Comparison of ENCODE assay signal across 19 mouse cellular contexts in the genomic region with DNA sequence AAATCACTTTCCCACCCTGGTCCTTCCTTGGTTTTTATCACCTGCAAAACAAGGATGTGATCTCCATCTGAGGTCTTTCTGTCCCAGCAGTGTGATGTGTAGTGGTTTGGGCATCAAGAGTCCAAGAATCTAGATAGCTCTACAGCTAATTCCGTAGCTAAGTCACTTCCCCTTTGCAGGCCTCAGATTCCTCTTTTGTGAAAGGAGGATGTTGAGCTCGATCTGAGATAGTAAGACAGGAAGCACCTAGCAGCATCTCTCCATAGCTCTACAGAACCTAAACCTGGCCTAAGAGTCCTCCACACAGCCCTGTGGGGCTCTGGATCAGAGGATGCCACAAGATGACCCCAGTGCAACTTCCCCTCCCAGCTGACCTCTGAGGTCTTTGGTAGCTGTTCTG. TPM values are rescaled to one million over a fixed set of nuclear protein-coding genes. Genes with fewer than 3 reads are reported as not detected.
DNase-seq lines count a peak whose midpoint lies in the region; ATAC-seq lines count a peak whose summit lies in the region.
"Had no signal": no experiment of that assay in that cellular context is flagged by ENCODE, and none has a peak within 500 bp of the region (broad histone marks: within the 10 kb centered on the region; RNA-seq: fewer than 3 reads in every experiment).

No protein-coding gene starts in this region.

- DNase-seq in liver, embryonic 11.5 days (ENCODE audit: low spot score) = no peak
- DNase-seq in CD4-positive helper T cell, adult 2 months (ENCODE audit: low read depth, low spot score) = peak; percentile 63
- peak; percentile 65 for DNase-seq in naive thymus-derived CD4-positive, alpha-beta T cell, adult 2 months (ENCODE audit: low read depth)
- no peak for DNase-seq in urinary bladder, adult 18-20 months (ENCODE audit: low spot score in 2 of 2)
- no peak for DNase-seq in ovary, adult 18-20 months (ENCODE audit: low spot score)
- DNase-seq: cerebellum, postnatal 36 days; gastrocnemius, postnatal 36 days; heart, postnatal 4 days; kidney, adult 11 months; kidney, postnatal 14 days; liver, postnatal 0 days; lung, postnatal 4 days had no signal

- H3K9me3 ChIP-seq in liver, embryonic 12.5 days (replicated peaks) = no peaks in the 10 kb centered on the region
- H3K9me3 ChIP-seq in liver, embryonic 11.5 days (ENCODE audit: control insufficient read depth, low read length) = no peaks in the 10 kb centered on the region
- H3K9me3 ChIP-seq in intestine, embryonic 16.5 days (ENCODE audit: control insufficient read depth, low read length) = no peaks in the 10 kb centered on the region
- H3K9me3 ChIP-seq: embryonic facial prominence, embryonic 12.5 days; heart, embryonic 12.5 days; limb, embryonic 13.5 days; midbrain, embryonic 13.5 days had no signal

- 17% methylated on average over 2 of the region's 2 CpGs for WGBS in liver, embryonic 12.5 days (ENCODE audit: insufficient replicate concordance)
- WGBS in liver, embryonic 11.5 days = 47% methylated on average over 2 of the region's 2 CpGs
- 79% methylated on average over 2 of the region's 2 CpGs for WGBS in intestine, embryonic 16.5 days

- no peaks in the 10 kb centered on the region for H3K27me3 ChIP-seq in liver, embryonic 12.5 days (replicated peaks)
- H3K27me3 ChIP-seq in liver, embryonic 11.5 days (replicated peaks; ENCODE audit: control insufficient read depth, insufficient read depth, low read length) = no peaks in the 10 kb centered on the region
- no peaks in the 10 kb centered on the region for H3K27me3 ChIP-seq in intestine, embryonic 16.5 days (replicated peaks; ENCODE audit: control insufficient read depth, insufficient read depth, low read length)
- H3K27me3 ChIP-seq: embryonic facial prominence, embryonic 12.5 days; heart, embryonic 12.5 days; limb, embryonic 13.5 days had no signal

- H3K36me3 ChIP-seq in liver, embryonic 12.5 days = no peaks in the 10 kb centered on the region
- H3K36me3 ChIP-seq in liver, embryonic 11.5 days (ENCODE audit: control insufficient read depth, insufficient read depth, low read length) = no peaks in the 10 kb centered on the region
- no peaks in the 10 kb centered on the region for H3K36me3 ChIP-seq in intestine, embryonic 16.5 days (ENCODE audit: control insufficient read depth, insufficient read depth, low read length)
- H3K36me3 ChIP-seq: embryonic facial prominence, embryonic 12.5 days; limb, embryonic 13.5 days; midbrain, embryonic 13.5 days had no signal

- no peak overlapping the region for H3K27ac ChIP-seq in liver, embryonic 12.5 days
- no peak overlapping the region for H3K27ac ChIP-seq in liver, embryonic 11.5 days (ENCODE audit: low read depth, low read length)
- H3K27ac ChIP-seq in intestine, embryonic 16.5 days (ENCODE audit: low read length) = no peak overlapping the region
- H3K27ac ChIP-seq: embryonic facial prominence, embryonic 12.5 days; limb, embryonic 13.5 days; midbrain, embryonic 13.5 days had no signal

- no peaks in the 10 kb centered on the region for H3K4me1 ChIP-seq in liver, embryonic 12.5 days
- no peaks in the 10 kb centered on the region for H3K4me1 ChIP-seq in liver, embryonic 11.5 days (replicated peaks; ENCODE audit: control insufficient read depth, insufficient read depth, low read length)
- 0 out of 2 replicates have a peak, but pooled peaks cover 2% of the 10 kb centered on the region for H3K4me1 ChIP-seq in intestine, embryonic 16.5 days (ENCODE audit: control insufficient read depth, insufficient read depth, low read length)
- H3K4me1 ChIP-seq: embryonic facial prominence, embryonic 12.5 days had no signal

- H3K4me2 ChIP-seq in liver, embryonic 12.5 days = no peak overlapping the region
- no peak overlapping the region for H3K4me2 ChIP-seq in liver, embryonic 11.5 days
- H3K4me2 ChIP-seq in intestine, embryonic 16.5 days (ENCODE audit: low read depth, low read length) = no peak overlapping the region
- H3K4me2 ChIP-seq: embryonic facial prominence, embryonic 12.5 days; heart, embryonic 12.5 days; limb, embryonic 13.5 days; midbrain, embryonic 13.5 days had no signal

- no peak overlapping the region for H3K4me3 ChIP-seq in liver, embryonic 12.5 days
- no peak overlapping the region for H3K4me3 ChIP-seq in liver, embryonic 11.5 days (ENCODE audit: low read depth, low read length)
- H3K4me3 ChIP-seq in intestine, embryonic 16.5 days (ENCODE audit: low read length) = no peak overlapping the region
- H3K4me3 ChIP-seq: embryonic facial prominence, embryonic 12.5 days; heart, embryonic 12.5 days; limb, embryonic 13.5 days; midbrain, embryonic 13.5 days had no signal

- no peak overlapping the region for H3K9ac ChIP-seq in liver, embryonic 12.5 days
- H3K9ac ChIP-seq in liver, embryonic 11.5 days (ENCODE audit: low read depth, low read length) = no peak overlapping the region
- H3K9ac ChIP-seq in intestine, embryonic 16.5 days (ENCODE audit: low read depth, low read length) = no peak overlapping the region
- H3K9ac ChIP-seq: embryonic facial prominence, embryonic 12.5 days; limb, embryonic 13.5 days; liver, postnatal 0 days; midbrain, embryonic 13.5 days had no signal

- peak; percentile 31; the same call in 1 of the 2 replicates for ATAC-seq in liver, embryonic 12.5 days
- ATAC-seq in liver, embryonic 11.5 days (replicated peaks; ENCODE audit: low FRiP score) = no peak
- ATAC-seq in common myeloid progenitor, adult 5-6 weeks (replicated peaks; ENCODE audit: low read depth, poor library complexity, severe bottlenecking) = peak; percentile 93
- no peak for ATAC-seq in intestine, embryonic 16.5 days
- ATAC-seq: liver, postnatal 0 days; midbrain, embryonic 13.5 days had no signal

RNA-seq across cellular contexts. Expression of gene Fam181a, which starts 22.1 kb away (rescaled TPM):
- not detected in 2 replicates for polyA plus RNA-seq in liver, embryonic 12.5 days (2016; fragmentation: Nextera tagmentation; extraction: Ambion mirVana)
- polyA plus RNA-seq in liver, embryonic 11.5 days (2014; fragmentation: Nextera tagmentation; extraction: Ambion mirVana) = not detected in 2 replicates
- total RNA-seq in common myeloid progenitor, adult 5-6 weeks (2017) = not detected in 2 replicates
- not detected in 2 replicates for polyA plus RNA-seq in intestine, embryonic 16.5 days (2015; fragmentation: Nextera tagmentation; extraction: Ambion mirVana)
- total RNA-seq: gastrocnemius, postnatal 36 days; heart, postnatal 4 days had no signal
- polyA plus RNA-seq: liver, postnatal 0 days had no signal

RNA-seq across cellular contexts. Expression of gene Asb2, which starts 22.9 kb away (rescaled TPM):
- polyA plus RNA-seq in liver, embryonic 12.5 days (2016; fragmentation: Nextera tagmentation; extraction: Ambion mirVana) = 1.1 and 1.2 TPM in 2 replicates
- 1.2 and 2.8 TPM in 2 replicates for polyA plus RNA-seq in liver, embryonic 11.5 days (2014; fragmentation: Nextera tagmentation; extraction: Ambion mirVana)
- total RNA-seq in common myeloid progenitor, adult 5-6 weeks (2017) = not detected in 2 replicates
- 22.5 and 23.6 TPM in 2 replicates for polyA plus RNA-seq in intestine, embryonic 16.5 days (2015; fragmentation: Nextera tagmentation; extraction: Ambion mirVana)

RNA-seq across cellular contexts. Expression of gene Otub2, which starts 55.6 kb away (rescaled TPM):
- polyA plus RNA-seq in liver, embryonic 12.5 days (2016; fragmentation: Nextera tagmentation; extraction: Ambion mirVana) = 24.2 and 26.2 TPM in 2 replicates
- polyA plus RNA-seq in liver, embryonic 11.5 days (2014; fragmentation: Nextera tagmentation; extraction: Ambion mirVana) = 15.9 and 20.2 TPM in 2 replicates
- 3.0 and 4.2 TPM in 2 replicates for total RNA-seq in common myeloid progenitor, adult 5-6 weeks (2017)
- polyA plus RNA-seq in intestine, embryonic 16.5 days (2015; fragmentation: Nextera tagmentation; extraction: Ambion mirVana) = 5.5 and 5.6 TPM in 2 replicates

Comparison
In these comparisons a context has a peak if more than half of its experiments do, and no peak if none do; other contexts are left out.
1. ATAC-seq: peak in liver, embryonic 12.5 days (single experiment) and common myeloid progenitor, adult 5-6 weeks (single experiment); none in liver, embryonic 11.5 days (single experiment) and intestine, embryonic 16.5 days (single experiment).
2. DNase-seq: peak in CD4-positive helper T cell, adult 2 months (single experiment) and naive thymus-derived CD4-positive, alpha-beta T cell, adult 2 months (single experiment); none in liver, embryonic 11.5 days (single experiment), urinary bladder, adult 18-20 months (0 of 2) and ovary, adult 18-20 months (single experiment).